ENCODE assay signal across 9 mouse cellular contexts in the genomic region with DNA sequence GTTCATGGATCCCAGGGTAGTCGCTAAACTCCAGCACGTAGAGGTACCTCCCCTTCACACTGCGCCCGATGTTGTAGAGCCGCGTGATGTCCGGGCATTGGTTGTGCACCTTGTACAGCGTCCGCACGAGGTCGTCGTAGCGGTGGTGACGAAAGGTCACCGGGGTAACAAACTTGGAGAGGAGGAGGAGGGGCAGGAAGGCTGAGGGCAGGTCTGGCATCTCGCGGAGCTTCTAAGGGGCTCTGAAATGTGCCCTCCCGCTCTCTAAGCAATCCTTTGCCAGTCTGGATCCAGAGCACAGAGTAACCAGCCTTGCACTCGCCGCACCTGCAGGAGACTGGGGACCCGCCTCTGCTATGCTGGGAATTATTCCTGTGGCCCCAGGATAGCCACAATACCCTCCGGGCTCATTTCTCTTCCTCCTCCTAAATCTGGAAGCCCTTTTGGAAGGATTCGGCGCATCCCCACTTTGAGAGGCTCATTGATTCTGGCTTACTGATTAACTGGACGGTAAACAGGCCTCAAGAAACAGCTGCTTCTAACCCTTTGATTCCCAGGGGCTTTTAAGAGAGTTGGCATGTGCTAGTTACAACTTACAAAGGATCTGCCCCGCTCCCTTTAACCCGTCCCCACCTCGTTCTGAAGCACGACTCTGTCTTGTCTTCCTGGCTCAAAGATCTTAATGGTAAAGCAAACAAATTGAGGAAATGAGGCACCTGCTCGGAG. TPM values are rescaled to one million over a fixed set of nuclear protein-coding genes. Genes with fewer than 3 reads are reported as not detected.
DNase-seq lines count a peak whose midpoint lies in the region; ATAC-seq and TF ChIP-seq lines count a peak whose summit lies in the region.
"Had no signal": no experiment of that assay in that cellular context is flagged by ENCODE, and none has a peak within 500 bp of the region (broad histone marks: within the 10 kb centered on the region; RNA-seq: fewer than 3 reads in every experiment).

A gene (minus strand): TSS at position 488 of the 726 bp plus-strand sequence.

- no peaks in the 10 kb centered on the region for H3K36me3 ChIP-seq in heart, embryonic 14.5 days (ENCODE audit: control insufficient read depth, insufficient read depth, low read length)
- no peaks in the 10 kb centered on the region for H3K36me3 ChIP-seq in intestine, embryonic 15.5 days
- H3K36me3 ChIP-seq in liver, embryonic 16.5 days (ENCODE audit: control insufficient read depth, insufficient read depth), result no peaks in the 10 kb centered on the region
- H3K36me3 ChIP-seq in small intestine, adult 2 months (ENCODE audit: control insufficient read depth, insufficient read depth, low read length), result no peaks in the 10 kb centered on the region

- 0 out of 4 replicates have a peak, but pooled peaks cover 0 to 4% of the 10 kb centered on the region in 2 experiments for H3K4me1 ChIP-seq in heart, embryonic 14.5 days (ENCODE audit: control insufficient read depth in 2 of 2, insufficient read depth in 2 of 2, low read length in 2 of 2)
- no peaks in the 10 kb centered on the region for H3K4me1 ChIP-seq in intestine, embryonic 15.5 days (replicated peaks)
- H3K4me1 ChIP-seq in liver, embryonic 16.5 days (ENCODE audit: control insufficient read depth, low read depth, low read length), result no peaks in the 10 kb centered on the region
- 0 out of 2 replicates have a peak, but pooled peaks cover 2% of the 10 kb centered on the region for H3K4me1 ChIP-seq in small intestine, adult 2 months (ENCODE audit: control insufficient read depth, insufficient read depth, insufficient read length, low read length)

- DNase-seq in heart, adult 18-20 months, result no peak
- DNase-seq in cerebellum, adult 9-11 months, result no peak

- no peaks in the 10 kb centered on the region for H3K27me3 ChIP-seq in heart, embryonic 14.5 days (ENCODE audit: control insufficient read depth, insufficient read depth, low read length)
- no peaks in the 10 kb centered on the region for H3K27me3 ChIP-seq in intestine, embryonic 15.5 days (replicated peaks)
- H3K27me3 ChIP-seq in liver, embryonic 16.5 days (ENCODE audit: control insufficient read depth, insufficient read depth, low read depth, low read length), result no peaks in the 10 kb centered on the region; the same call in 1 of the 2 replicates
- H3K27me3 ChIP-seq in small intestine, adult 2 months (ENCODE audit: control insufficient read depth, insufficient read depth, low read length), result no peaks in the 10 kb centered on the region

- WGBS in heart, embryonic 14.5 days, result 20% methylated on average over 30 of the region's 30 CpGs
- WGBS in intestine, embryonic 15.5 days, result 16% methylated on average over 30 of the region's 30 CpGs
- WGBS in liver, embryonic 16.5 days (ENCODE audit: insufficient replicate concordance), result 21% methylated on average over 30 of the region's 30 CpGs
- WGBS in small intestine, adult 2 months, result 9% methylated on average over 30 of the region's 30 CpGs

- no peaks in the 10 kb centered on the region for H3K9me3 ChIP-seq in heart, embryonic 14.5 days (ENCODE audit: control insufficient read depth, low read length)
- no peaks in the 10 kb centered on the region for H3K9me3 ChIP-seq in intestine, embryonic 15.5 days
- no peaks in the 10 kb centered on the region for H3K9me3 ChIP-seq in liver, embryonic 16.5 days (replicated peaks; ENCODE audit: control insufficient read depth, low read length)

- peak; percentile 34; the same call in 1 of the 2 replicates for TF ChIP-seq CTCF in small intestine, adult 2 months (IDR thresholded peaks at IDR 0.05; ENCODE audit: extremely low read depth, insufficient read length, insufficient replicate concordance, low read depth, low read length)

- no peak within 1 kb of the TSS for H3K27ac ChIP-seq in heart, embryonic 14.5 days (replicated peaks in 1 of 2; ENCODE audit: control insufficient read depth in 1 of 2, insufficient read depth in 1 of 2, low read depth in 2 of 2, low read length in 2 of 2)
- H3K27ac ChIP-seq in intestine, embryonic 15.5 days, result peak within 1 kb of the TSS; percentile 54; the same call in 1 of the 2 replicates
- peak within 1 kb of the TSS; percentile 79 for H3K27ac ChIP-seq in liver, embryonic 16.5 days (ENCODE audit: low read length)
- H3K27ac ChIP-seq in small intestine, adult 2 months (ENCODE audit: insufficient read depth, low read depth, low read length), result no peak within 1 kb of the TSS

- 0 out of 4 replicates have a peak within 1 kb of the TSS, but pooled peaks have one; percentile 0 to 6 for H3K4me3 ChIP-seq in heart, embryonic 14.5 days (ENCODE audit: control insufficient read depth in 1 of 2, insufficient read depth in 1 of 2, low read depth in 1 of 2, low read length in 2 of 2)
- peak within 1 kb of the TSS; percentile 34 for H3K4me3 ChIP-seq in intestine, embryonic 15.5 days (replicated peaks)
- H3K4me3 ChIP-seq in liver, embryonic 16.5 days (ENCODE audit: low read depth, low read length), result peak within 1 kb of the TSS; percentile 48
- H3K4me3 ChIP-seq in small intestine, adult 2 months (ENCODE audit: low read depth, low read length), result peak within 1 kb of the TSS; percentile 52

- no peak for ATAC-seq in heart, embryonic 14.5 days (ENCODE audit: insufficient number of reproducible peaks, insufficient read depth, low FRiP score, low read depth)
- peak; percentile 89 for ATAC-seq in intestine, embryonic 15.5 days
- ATAC-seq in liver, embryonic 16.5 days (ENCODE audit: low read depth), result peak; percentile 82
- ATAC-seq in frontal cortex, adult (ENCODE audit: low TSS enrichment), result no peak
- ATAC-seq in erythroid progenitor cell, adult 5-6 weeks (replicated peaks; ENCODE audit: low FRiP score, poor library complexity, severe bottlenecking), result no peak

- TF ChIP-seq POLR2A in small intestine, adult 2 months (IDR thresholded peaks at IDR 0.05; ENCODE audit: low read depth, low read length), result no peak

- H3K4me2 ChIP-seq in heart, embryonic 14.5 days (ENCODE audit: low read length), result peak within 1 kb of the TSS; percentile 51
- peak within 1 kb of the TSS; percentile 56 for H3K4me2 ChIP-seq in intestine, embryonic 15.5 days (replicated peaks)
- no peak within 1 kb of the TSS for H3K4me2 ChIP-seq in liver, embryonic 16.5 days (ENCODE audit: low read depth, low read length)

- H3K9ac ChIP-seq in heart, embryonic 14.5 days (ENCODE audit: low read length), result no peak within 1 kb of the TSS
- peak within 1 kb of the TSS; percentile 26; the same call in 1 of the 2 replicates for H3K9ac ChIP-seq in intestine, embryonic 15.5 days
- H3K9ac ChIP-seq in liver, embryonic 16.5 days (ENCODE audit: low read depth, low read length), result no peak within 1 kb of the TSS

RNA-seq across cellular contexts. Expression of the gene that starts here (rescaled TPM):
- 0.46 and 0.91 TPM in 2 replicates for polyA plus RNA-seq in heart, embryonic 14.5 days (2014; fragmentation: Nextera tagmentation; extraction: Ambion mirVana)
- not detected for total RNA-seq in heart, adult 18-20 months (2021)
- polyA plus RNA-seq in intestine, embryonic 15.5 days (2015; fragmentation: Nextera tagmentation; extraction: Ambion mirVana), result 21.4 and 26.2 TPM in 2 replicates
- polyA plus RNA-seq in liver, embryonic 16.5 days (2015; fragmentation: Nextera tagmentation; extraction: Ambion mirVana), result 97.2 and 112 TPM in 2 replicates
- 0.96 and 11.3 TPM in 2 replicates for polyA plus RNA-seq in small intestine, adult 2 months (2012; rRNA removed)
- not detected in 2 replicates for total RNA-seq in erythroid progenitor cell, adult 5-6 weeks (2015; ENCODE audit: low replicate concordance)
- not detected in 2 replicates for total RNA-seq in erythroid progenitor cell, adult 5-6 weeks (2017; ENCODE audit: low replicate concordance)
- total RNA-seq: hematopoietic stem cell, adult 5-6 weeks had no signal

Comparison
In these comparisons a context has a peak if more than half of its experiments do, and no peak if none do; other contexts are left out.
1. ATAC-seq: peak in intestine, embryonic 15.5 days (single experiment) and liver, embryonic 16.5 days (single experiment); none in heart, embryonic 14.5 days (single experiment), frontal cortex, adult (single experiment) and erythroid progenitor cell, adult 5-6 weeks (single experiment).
2. H3K27ac ChIP-seq: peak in intestine, embryonic 15.5 days (single experiment) and liver, embryonic 16.5 days (single experiment); none in heart, embryonic 14.5 days (0 of 2) and small intestine, adult 2 months (single experiment).
3. Peak in every context shown above with its lines, with median percentiles within 50 percentile points of each other: H3K4me3 ChIP-seq.